Mouse (Mus musculus): Measurements from ENCODE around the gene 2210016L21Rik.

2210016L21Rik gene

GRCm38 (mm10) chr5:114945072-114945471 lies 3.1 kb downstream of the 2210016L21Rik start:
- peak; percentile 69 to 71 for DNase-seq

- peak; percentile 60 to 75 for DNase-seq
Measured at GRCm38 (mm10) chr5:114948891-114949290, 6.9 kb downstream of the 2210016L21Rik start.

- no peak for DNase-seq
Measured at GRCm38 (mm10) chr5:114949316-114949715, 7.4 kb downstream of the 2210016L21Rik start.

- no peak for DNase-seq
Measured at GRCm38 (mm10) chr5:114949812-114950211, 7.9 kb downstream of the 2210016L21Rik start.

GRCm38 (mm10) chr5:114950669-114951068 lies 8.7 kb downstream of the 2210016L21Rik start:
- DNase-seq, result no peak

GRCm38 (mm10) chr5:114951279-114951880 lies 9.4 kb downstream of the 2210016L21Rik start:
- no peak for DNase-seq

GRCm38 (mm10) chr5:114953326-114953725 lies 11.4 kb downstream of the 2210016L21Rik start:
- DNase-seq, result no peak

GRCm38 (mm10) chr5:114958069-114958468 lies 16.1 kb downstream of the 2210016L21Rik start:
- DNase-seq, result no peak

GRCm38 (mm10) chr5:114961590-114962360 lies 19.8 kb downstream of the 2210016L21Rik start:
- peak in 1 of 2 experiments; percentile 62 for DNase-seq

- DNase-seq, result peak; percentile 68 to 72
Measured at GRCm38 (mm10) chr5:114964315-114964966, 22.5 kb downstream of the 2210016L21Rik start.

- peak; percentile 74 to 85 for DNase-seq
Measured at GRCm38 (mm10) chr5:114964967-114965898, 23.3 kb downstream of the 2210016L21Rik start.

- DNase-seq, result peak; percentile 38 to 54
Measured at GRCm38 (mm10) chr5:114967523-114968268, 25.7 kb downstream of the 2210016L21Rik start.

- DNase-seq, result peak in 1 of 2 experiments; percentile 76
Measured at GRCm38 (mm10) chr5:114968651-114969050, 26.7 kb downstream of the 2210016L21Rik start.

GRCm38 (mm10) chr5:114969064-114969463 lies 27.1 kb downstream of the 2210016L21Rik start:
- peak; percentile 88 to 92 for DNase-seq

- peak; percentile 30 to 33 for DNase-seq
Measured at GRCm38 (mm10) chr5:114969609-114970215, 27.8 kb downstream of the 2210016L21Rik start.

GRCm38 (mm10) chr5:114970824-114971227 lies 28.9 kb downstream of the 2210016L21Rik start, which contains the start of gene Hnf1a:
Hnf1a (minus strand) TSS chr5:114971094.
- peak; percentile 77 to 82 for DNase-seq

- no peak for DNase-seq
Measured at GRCm38 (mm10) chr5:114972201-114972600, 30.2 kb downstream of the 2210016L21Rik start.

- peak; percentile 58 to 76 for DNase-seq
Measured at GRCm38 (mm10) chr5:114973131-114973530, 31.2 kb downstream of the 2210016L21Rik start.

GRCm38 (mm10) chr5:114976935-114977334 lies 35.0 kb downstream of the 2210016L21Rik start:
- no peak for DNase-seq

GRCm38 (mm10) chr5:114978473-114978872 lies 36.5 kb downstream of the 2210016L21Rik start:
- DNase-seq, result peak; percentile 32 to 66

- peak; percentile 35 to 43 for DNase-seq
Measured at GRCm38 (mm10) chr5:114978888-114979249, 36.9 kb downstream of the 2210016L21Rik start.

Data from kidney, postnatal 36 days (tissue).